Mouse (Mus musculus): ENCODE measurements around the gene Inpp5d.

DNA sequence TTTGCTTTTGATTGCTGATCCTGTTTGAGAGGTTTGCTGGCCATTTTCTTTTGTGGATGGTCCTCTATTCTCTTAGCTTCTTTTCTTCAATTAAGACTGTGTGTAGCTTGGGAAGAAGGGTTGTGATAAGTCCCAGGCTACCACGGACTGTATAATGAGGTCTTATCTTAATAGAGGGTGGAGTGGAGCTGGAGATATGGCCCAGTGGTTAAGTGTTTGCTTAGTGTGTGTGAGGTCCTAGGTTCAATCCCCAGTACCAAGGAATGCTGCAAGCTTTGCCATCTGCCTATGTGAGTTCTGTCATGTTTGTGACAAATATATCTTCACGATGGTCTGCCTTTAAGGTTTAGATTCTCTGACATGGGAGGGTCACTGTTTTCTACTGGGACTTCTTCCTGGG lies 8.0 kb downstream of the Inpp5d start:
- no peak for TF ChIP-seq CTCF (IDR thresholded peaks at IDR 0.05; ENCODE audit: extremely low read depth, insufficient read length, insufficient replicate concordance, low read depth, low read length)
- TF ChIP-seq POLR2A (IDR thresholded peaks at IDR 0.05; ENCODE audit: low read depth, low read length), result no peak
